Mouse (Mus musculus) mature B cell (primary cell): ENCODE data around the gene Slc29a3.
"Not testable (repeated sequence)": the region's sequence is repeated elsewhere in the genome, so short reads cannot be mapped to it uniquely, and the experiment has no call there.

ENCODE experiments used
- in situ Hi-C: fragments of 300-500 bp; cut with MboI; formaldehyde crosslinking; loops from 2 replicates; pipeline ENCODE4 v1.14.3; 2019

Slc29a3 gene

DNA sequence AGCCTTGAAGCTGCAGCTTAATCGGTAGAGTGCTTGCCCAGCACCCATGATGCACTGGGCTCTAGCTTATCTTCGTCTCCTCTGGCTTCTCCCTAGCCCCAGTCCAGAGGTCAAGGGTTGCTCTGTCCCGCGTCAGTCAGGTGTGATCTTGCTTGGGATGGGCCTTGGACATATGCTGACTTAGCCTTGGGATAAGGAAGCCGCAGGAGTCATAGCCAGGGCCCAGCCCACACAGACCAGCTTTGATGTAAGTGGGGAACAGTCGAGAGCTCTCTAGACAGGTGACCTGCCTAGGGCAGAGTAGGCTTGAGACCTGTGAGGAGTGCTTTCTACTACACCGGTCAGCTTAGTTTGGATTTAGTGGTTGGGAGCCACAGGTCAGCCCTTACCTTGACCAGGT lies 14.8 kb upstream of the Slc29a3 start:
- in situ Hi-C loops, result no loop called here

DNA sequence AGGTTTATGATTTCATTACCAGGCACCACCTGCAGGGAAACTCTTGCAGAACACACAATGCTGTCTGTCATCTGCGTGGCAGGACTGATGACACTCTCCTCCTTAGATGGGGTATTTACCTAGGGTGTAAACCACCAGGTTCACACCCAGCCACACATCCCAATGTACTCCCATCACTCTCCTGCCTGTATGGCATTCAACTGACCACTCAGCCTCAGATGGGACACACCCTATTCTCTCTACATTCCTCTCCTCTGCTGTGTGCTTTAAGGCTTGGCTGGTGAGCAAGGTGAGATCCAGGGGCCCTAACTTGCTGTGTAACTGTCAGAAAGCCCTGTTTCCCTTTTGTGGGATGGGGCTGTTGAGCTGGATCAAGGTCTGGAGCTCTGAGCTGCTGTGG lies 9.5 kb upstream of the Slc29a3 start:
- in situ Hi-C loops, result no loop called here

DNA sequence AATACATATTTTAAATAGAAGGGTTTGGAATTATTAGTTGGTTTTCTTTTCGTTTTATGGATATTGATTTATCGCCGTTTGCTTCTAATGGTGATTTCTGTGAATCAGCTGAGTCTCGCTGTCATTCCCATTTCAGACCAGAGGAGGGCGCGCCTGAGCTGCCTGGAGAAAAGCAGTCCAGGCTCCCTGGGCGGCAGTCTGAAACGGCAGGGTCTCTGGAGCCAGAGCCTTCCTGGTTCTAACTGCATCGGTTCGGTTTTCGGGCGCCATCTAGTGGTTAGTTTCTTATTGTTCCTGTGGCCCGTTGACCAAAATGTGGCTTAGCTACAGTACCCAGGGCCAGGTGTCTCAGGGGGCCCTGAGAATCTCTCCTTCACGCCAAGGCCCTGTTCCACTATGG lies 7.8 kb upstream of the Slc29a3 start:
- in situ Hi-C loops, result no loop called here

DNA sequence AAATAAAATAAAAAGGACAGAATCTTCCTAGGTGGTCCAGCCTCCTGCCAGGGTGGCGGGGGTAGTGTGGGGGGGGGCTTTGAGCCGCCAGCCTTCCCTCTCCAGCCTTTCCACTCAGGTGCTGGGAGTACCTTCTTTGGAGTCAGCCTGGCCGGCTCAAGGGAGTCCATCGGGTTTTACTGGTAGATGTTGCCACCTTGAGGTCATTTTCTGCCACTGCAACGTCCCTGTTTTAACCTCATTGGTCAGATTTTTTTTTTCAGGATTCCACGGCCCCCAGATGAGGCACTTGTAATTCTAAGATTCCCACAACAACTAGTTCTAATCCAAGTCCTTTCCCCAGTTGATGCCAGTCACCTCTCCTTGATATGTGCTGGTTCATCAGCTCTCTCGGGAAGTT lies 4.4 kb upstream of the Slc29a3 start:
- in situ Hi-C loops, result loop anchor here (10.0 kb wide), 2 partner anchors 352 to 462 kb away; no protein-coding TSS in a partner anchor

DNA sequence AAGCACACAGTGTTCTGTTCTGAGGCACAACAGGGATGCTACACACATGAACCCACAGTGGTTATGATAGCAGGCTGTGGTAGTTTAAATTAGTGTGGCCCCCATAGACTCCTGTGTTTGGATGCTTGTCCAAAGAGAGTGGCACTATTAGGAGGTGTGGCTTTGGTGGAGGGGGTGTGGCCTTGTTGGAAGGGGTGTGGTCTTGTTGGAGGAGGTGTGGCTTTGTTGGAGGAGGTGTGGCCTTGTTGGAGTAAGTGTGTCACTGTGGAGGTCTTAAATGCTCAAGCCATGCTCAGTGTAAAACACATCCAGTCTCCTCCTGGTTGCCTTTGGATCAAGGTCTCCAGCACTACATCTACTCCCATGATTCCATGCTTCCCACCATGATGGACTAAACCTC lies 3.6 kb upstream of the Slc29a3 start:
- in situ Hi-C loops, result loop anchor here (10.0 kb wide), 2 partner anchors 351 to 461 kb away; no protein-coding TSS in a partner anchor

DNA sequence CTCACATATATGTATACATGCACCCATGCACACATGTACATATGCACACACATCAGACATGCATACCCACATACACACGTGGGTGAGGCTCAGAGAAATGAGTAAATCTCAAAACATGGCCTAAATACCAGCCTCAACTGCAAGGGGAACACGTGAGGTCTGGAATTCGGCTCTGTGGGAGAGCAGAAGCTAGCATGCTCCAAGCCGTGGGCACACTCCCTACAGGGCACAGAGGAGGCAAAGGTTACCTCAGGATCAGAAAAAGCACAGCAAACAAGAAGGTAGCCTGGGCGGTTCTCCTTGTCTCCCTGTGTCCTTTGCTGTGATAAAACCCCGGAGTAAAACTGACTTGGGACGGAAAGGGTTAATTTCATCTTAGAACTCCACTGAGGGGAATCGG lies 1.3 kb upstream of the Slc29a3 start:
- in situ Hi-C loops, result loop anchor here (5.0 to 10.0 kb wide), 3 partner anchors 222 to 459 kb away; no protein-coding TSS in a partner anchor

DNA sequence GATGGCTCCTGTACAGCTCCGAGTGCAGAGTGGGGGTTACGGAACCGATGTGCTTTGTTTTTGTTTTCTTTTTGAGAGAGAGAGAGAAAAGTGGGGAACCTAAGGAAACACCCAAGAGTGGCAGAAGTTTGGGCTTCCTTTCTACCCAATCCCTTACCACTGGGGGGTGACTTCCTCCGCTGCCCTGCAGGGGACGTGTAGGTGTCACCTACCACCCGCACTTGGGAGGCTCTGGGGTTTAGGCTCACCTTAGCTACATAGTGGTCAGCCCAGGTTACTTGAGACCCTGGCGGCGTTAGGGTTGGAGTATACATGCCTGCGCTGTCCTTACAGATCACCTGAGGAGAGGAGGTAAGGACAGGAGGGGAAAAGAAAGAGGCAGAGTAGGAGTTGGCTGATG lies 667 bp upstream of the Slc29a3 start:
- in situ Hi-C loops, result loop anchor here (5.0 to 10.0 kb wide), 3 partner anchors 221 to 458 kb away; no protein-coding TSS in a partner anchor

DNA sequence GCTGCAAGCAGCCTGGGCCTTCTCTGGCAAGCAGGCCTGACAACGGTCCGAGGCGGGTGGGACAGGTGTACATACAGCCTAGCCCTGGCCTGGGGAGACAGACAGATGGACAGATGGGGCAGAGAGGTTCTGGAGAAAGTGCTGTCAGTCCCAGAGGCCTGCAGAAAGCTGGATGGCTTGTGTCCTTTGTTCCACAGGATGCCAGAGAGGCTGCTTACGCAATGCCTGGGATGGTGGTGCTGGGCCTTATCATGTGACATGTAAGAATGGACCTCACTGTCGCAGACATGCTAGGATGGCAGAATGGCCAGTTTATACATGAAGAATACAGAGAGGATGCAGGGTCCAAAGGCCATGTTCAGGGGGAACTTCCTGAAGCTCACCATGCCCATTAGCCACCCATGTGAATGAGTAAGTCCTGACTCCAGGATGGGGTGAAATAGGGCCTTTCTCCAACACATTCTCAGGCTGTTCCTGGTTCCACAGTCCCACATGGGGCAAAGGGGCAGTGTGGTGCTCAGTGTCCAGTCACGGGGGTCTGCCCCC lies 4.9 kb downstream of the Slc29a3 start:
- in situ Hi-C loops, result no loop called here

DNA sequence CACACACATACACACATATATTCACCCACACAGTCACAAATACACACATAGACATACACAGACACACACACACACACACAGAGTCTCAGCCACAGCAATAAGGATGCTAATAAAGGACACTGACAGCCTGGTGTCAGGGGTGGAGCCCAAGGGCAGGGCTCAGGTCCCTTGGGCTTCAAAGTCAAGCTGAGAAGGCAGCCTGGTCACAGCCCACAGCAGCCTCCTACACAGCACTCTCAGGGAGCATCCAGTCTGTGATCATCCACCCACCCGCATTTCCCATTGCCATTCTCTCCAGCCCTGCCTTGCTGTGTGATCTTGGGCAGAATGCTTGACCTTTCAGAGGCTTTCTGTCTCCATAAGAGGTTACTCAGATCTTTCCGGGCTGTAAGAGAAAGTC lies 6.1 kb downstream of the Slc29a3 start:
- in situ Hi-C loops, result no loop called here

DNA sequence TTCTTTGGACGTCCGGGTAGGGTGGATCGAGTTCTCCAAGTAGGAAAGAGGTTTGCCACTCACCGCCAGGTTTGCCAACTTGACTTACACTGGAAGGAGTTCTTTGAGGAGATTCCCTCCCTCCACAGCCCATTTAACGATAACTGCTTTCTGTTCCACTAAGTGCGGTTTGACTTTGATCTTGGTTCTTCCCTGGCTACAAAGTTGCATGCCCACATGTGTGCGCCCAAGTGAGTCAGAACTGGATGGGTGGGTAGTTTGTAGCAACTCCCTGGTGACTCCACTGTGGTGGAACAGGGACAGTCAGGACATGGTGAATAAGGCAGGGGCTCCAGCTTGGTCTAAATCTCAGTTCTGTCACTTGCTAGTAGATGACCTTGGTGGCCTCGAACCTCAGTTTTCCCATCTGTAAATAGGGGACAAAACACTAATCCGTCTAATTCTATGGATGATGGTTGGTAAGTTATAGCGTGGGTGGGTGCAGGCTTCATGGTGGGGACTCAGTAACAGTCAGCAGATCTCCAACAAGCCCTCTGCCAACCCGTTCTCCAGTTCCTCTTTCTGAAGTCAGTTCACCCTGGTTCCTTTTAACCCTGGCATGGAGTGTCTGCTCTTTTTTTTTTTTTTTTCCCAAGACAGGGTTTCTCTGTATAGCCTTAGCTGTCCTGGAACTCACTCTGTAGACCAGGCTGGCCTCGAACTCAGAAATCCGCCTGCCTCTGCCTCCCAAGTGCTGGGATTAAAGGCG lies 7.9 kb downstream of the Slc29a3 start:
- in situ Hi-C loops, result no loop called here

DNA sequence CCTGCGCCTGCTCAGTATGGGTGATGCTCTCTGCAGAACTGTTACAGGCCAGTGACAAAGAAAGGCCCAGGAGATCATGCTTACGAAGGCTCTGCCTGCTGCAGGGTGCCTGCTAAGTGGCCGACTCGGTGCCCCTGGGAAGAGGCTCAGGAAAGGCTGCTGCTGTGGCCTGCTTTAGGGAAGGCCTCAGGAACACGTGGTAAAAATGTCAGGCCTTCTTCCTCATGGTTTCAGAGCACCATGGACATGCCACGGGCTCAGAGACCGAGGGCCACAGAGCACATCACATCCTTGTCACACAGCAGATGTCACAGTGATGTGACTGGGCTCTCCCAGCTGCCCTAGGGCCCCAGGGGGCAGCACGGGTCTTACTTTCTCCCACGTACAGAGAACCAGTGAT lies 8.9 kb downstream of the Slc29a3 start:
- in situ Hi-C loops, result no loop called here

DNA sequence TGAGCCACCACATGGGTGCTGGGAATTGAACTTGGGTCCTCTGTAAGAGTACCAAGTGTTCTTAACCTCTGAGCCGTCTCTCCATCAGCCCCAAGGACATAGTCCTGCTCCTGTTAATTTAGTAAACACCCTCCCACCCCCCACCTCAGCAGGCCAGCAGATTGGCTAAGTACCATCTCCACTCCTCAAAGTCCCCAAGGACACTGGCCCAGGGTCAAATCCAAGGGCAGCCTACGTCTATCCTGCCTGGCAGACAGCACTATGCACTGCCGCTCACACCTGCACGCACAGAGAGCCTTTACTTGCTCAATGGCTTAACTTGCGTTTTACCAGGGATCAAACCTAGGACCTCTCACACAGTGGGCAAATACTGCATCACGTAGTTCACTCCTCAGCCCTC lies 9.7 kb downstream of the Slc29a3 start:
- in situ Hi-C loops, result no loop called here

DNA sequence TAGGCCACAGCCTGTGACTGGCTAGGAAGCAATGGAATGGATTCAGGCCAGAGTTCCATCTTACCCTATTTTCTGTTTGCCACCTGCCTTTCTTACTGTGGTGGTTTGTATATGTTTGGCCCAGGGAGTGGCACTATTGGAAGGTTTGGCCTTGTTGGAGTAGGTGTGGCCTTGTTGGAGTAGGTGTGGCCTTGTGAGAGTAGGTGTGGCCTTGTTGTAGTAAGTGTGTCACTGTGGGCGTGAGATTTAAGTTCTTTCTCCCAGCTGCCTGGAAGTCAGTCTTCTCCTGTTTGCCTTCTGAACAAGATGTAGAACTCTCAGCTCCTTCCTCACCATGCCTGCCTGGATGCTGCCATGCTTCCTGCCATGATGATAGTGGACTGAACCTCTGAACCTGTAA lies 10.3 kb downstream of the Slc29a3 start:
- in situ Hi-C loops, result not testable (repeated sequence)

DNA sequence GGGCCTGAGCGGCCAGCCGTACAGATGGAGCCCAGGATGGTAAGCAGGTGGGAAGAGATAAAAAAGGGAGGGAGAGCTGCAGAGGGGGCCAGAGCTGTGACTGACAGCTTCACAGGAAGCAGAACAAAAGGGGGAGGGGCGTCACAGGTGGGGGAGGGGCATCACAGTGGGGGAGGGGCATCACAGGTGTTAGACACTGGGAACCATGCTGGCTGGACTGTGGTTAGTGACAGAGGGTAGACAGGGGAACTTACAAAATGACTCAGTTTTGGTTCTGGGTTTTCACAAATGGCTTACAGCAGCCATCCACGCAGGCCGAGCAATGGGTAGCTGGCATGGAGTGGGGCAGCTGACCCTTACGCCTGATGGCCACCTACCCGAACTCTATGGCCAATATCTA lies 11.2 kb downstream of the Slc29a3 start:
- in situ Hi-C loops, result no loop called here

DNA sequence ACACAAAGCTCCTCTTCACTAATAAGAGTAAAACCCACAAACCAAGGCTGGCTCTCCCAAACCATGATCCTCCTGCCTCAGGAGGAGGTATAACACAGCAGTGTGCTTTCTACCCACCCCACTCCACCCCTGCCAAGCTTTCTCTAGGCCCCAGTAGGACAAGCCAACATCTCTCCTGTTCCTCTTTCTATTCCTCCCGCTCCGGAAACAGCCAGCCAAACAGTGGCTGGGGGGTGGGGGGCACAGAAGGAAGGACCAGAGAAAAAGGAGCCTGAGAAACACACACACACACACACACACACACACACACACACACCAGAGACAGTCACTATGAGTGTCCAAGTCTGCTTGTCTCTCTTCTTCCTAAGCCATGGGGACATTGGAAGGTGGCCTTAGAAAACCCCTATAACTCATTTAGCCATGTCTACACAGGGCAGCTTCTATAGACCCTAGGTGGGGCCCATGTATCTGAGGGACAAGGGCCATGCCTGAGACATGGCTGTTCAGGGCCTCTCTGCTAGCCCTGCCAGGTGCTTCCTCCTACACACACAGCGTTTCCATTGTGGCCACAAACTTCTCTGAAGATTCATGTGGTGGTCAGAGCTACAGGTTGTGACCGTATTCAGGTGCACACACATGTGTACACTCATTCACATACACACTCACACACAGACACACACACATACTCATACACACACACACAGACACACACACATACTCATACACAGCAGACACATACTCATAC lies 12.8 kb downstream of the Slc29a3 start:
- in situ Hi-C loops, result no loop called here

DNA sequence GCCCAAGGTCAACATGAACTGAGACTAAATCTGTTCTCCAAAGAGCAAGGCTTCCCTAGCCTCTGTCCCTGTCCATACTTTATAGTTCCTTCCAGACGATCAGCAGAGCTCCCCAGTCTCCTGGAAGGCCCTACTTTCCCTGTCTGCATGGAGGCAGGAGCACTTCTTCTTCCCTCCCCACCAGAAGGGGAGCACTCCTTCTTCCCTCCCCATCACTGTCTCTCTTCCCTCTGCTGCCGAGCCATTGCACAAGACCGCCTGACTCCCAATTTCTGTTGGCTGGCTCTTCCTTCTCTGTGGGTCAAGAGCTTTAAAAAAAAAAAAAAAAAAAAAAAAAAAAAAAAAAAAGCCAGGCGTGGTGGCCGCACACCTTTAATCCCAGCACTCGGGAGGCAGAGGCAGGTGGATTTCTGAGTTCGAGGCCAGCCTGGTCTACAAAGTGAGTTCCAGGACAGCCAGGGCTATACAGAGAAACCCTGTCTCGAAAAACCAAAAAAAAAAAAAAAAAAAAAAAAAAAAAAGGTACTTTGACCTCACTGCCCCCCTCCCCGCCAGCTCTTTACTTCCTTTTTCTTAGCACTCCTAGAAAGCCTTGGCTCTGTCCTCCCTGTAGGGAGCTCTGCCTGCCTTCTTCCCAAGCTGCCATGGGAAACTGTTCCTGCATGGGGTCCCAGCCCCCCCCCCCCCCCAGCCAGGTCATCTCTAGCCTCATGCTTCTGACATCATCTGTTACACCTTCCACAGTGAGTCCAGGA lies 14.5 kb downstream of the Slc29a3 start:
- in situ Hi-C loops, result no loop called here

DNA sequence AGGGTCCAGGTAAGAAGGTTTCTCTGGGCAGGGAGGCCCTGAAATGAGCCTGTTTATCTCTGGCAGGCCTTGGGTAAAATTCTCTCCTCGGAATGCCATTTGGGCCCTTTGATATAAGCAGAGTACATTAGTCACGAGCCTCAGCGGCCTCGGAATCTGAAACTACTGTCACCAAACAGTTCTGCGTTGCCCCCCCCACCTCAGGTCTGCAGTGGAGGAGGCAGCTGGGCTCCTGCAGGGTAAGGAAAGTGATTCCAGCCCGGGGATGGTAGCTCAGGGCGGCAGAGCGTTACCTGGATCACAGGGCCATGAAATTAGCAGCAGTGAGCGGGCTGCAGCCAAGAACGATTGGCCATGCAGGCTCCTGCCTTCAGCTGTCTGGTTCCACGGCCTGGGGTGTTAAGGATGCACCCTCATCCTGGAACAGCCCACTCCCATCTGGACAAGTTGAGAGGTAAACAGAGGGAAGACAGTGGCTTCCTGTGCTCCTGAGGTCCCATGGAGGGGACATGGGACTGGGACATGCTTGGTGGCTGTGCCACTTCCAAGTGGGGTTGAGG lies 15.3 kb downstream of the Slc29a3 start:
- in situ Hi-C loops, result no loop called here

DNA sequence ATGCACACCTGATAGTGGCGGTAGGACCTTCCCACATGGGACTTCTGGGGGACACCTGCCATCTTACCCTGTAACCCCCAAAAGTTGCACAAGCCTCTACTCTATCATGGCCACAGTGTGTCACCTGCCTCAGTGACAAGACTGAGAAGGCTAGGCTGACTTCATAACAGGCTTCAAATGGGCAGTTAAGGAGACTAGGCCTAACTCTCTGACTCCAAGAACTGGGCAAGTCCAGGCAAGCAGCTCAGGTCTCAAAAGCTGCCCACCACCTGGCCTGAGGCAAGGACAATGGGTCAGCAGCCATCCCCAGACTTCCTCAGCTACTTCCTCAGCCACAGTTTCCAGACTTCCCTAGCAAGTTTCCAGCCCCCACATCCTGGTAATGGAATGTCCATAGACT lies 16.9 kb downstream of the Slc29a3 start:
- in situ Hi-C loops, result no loop called here

DNA sequence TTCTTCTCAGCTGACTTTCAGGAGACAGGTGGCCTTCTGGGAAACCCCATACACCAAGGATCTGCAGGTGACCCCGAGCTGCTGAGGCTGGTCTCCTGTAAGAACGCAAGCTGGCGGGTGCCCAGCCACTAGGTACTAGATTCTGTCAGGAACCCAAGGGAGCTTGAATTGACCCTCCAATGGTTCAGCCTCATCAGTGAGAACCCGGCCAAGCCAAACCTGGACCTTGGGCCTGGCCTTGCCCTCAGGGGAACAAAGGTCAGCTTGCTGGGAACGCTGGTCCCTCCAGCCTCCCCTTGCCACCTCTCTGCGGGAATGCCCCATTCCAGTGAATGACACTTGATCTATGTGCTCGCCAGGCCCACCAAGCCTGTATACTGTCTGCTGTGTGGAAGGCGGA lies 19.1 kb downstream of the Slc29a3 start:
- in situ Hi-C loops, result no loop called here

DNA sequence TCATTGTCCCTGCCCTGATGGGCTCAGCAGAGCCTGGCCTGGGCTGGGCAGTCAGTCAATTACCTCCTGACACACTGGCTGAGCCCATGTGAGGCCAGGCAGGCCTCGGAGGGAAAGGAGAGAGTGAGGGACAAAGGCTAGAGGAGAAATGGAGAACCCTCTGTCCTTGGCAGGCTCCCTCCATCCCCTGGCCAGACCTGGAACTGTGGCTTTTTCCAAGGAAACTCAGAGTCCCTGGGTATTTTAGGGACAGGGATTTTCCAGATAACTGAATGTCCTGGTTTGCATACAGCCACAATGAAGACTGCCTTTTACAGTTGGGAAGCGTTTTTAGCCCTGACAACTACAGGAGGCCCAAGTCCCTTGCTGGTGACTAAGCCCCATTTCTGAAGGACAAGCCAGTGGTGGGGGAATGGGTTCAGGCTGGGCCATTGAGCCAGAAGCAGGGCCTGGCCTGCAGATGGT lies 20.2 kb downstream of the Slc29a3 start:
- in situ Hi-C loops, result no loop called here

DNA sequence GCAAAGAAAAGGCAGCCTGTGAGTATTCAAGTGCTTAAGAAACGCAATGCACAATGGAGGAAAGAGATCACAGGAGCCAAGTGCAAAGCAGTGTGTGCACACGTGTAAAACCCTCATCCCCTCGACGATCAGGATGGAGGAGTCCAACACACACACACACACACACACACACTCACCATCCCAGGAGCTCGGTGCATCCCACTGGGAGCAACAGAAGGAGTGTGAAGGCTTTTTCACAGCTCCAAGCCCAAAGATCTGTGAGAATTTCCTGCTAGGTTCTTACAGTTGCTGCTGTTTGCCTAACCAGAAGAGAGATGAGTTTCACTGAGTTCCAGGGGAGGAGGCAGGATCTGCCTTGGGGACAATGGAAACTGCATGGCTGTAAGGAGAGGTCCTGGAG lies 20.9 kb downstream of the Slc29a3 start:
- in situ Hi-C loops, result no loop called here

DNA sequence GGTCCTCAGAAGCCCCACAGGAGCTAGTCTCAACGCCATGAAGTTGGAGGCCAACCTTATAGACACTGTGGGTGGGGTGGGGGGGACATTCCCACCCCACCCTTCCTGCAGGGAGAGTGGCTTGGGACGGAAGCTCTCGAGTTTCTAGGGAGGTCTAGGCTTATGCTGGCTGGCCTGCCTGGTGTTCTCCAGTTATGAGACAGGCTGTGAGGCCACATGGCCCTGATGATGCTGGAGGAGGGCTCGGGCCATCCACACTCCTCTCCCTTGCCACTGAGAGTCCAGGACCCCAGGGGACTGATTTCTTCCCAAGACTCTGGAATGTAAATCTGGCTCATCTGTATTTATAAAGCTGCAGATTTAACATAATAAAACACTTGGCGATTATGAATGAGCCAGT lies 25.3 kb downstream of the Slc29a3 start:
- in situ Hi-C loops, result no loop called here
